Mouse (Mus musculus) layer of hippocampus, postnatal 36 days (tissue): ENCODE data around the gene Pla2g3. TPM values are rescaled to one million over a fixed set of nuclear protein-coding genes. Genes with fewer than 3 reads are reported as not detected.
A peak's percentile ranks its signal among the peaks of the same experiment; 100 is the strongest.

Source experiments
- DNase-seq, 2 experiments: peaks; one replicate each; pipeline ENCODE4 v3.0.0; 2022
- total RNA-seq, 2 experiments: library from RNA; stranded (reverse); gene quantifications; 2 replicates each; pipeline ENCODE4 v1.2.3; 2021

The Pla2g3 gene
- 1 to 10 TPM; 1.4 to 2.5 TPM for total RNA-seq

- DNase-seq, result no peak
Observed at GRCm38 (mm10) chr11:3487952-3488570, at the start of gene Pla2g3. Gene Pla2g3, plus strand, starts transcription at chr11:3488284.

- no peak for DNase-seq
Observed at GRCm38 (mm10) chr11:3441696-3442443, 46.2 kb upstream of the Pla2g3 start.

- DNase-seq, result no peak
Observed at GRCm38 (mm10) chr11:3442677-3443076, 45.4 kb upstream of the Pla2g3 start.

GRCm38 (mm10) chr11:3443091-3443490 is 45.0 kb upstream of the Pla2g3 start:
- no peak for DNase-seq

DNA sequence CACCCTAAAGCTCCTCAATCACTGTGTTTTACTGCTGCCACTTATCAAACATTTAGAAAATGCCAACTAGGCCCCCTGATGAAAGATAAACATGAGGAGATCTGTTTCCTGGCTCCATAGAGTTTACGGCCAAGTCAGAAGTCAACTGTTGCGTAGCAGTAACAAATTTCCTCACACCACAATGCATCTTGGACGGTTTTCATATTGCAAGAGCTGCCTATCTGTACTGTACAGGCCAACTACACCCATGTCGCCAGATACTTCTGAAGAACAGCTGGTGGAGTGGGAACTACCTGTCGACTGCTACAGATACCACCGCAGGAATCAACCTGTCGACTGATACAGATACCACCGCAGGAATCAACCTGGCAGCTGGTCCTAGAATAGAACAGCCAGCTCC is 43.2 kb upstream of the Pla2g3 start:
- DNase-seq, result no peak

- DNase-seq, result no peak
Observed at GRCm38 (mm10) chr11:3451701-3452163, 36.4 kb upstream of the Pla2g3 start.

DNA sequence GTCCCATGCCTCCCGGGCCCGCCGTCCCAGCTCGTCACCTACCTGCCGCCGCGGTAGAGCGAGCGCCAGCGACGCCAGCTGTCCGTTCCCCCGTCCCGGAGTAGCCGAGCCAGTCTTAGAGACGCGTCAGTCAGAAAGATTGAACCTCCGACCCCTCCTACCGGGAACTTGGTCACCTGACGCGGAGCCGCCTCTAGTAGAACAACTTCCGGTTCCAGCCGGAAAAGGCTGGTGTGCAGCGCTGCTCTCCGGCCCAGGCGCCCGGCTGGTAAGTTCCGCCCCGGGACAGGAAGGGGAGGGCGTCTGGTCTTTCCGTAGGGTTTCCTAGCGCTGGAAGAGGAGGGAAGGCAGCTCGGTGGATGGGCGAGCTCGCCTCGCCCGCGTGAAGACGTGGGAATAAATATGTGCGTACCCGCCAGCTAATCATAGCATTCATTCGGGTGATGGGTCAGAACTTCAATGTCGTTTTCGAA is 35.9 kb upstream of the Pla2g3 start, which contains the start of gene Rnf185:
Rnf185 (minus strand) TSS at position 197 of the 473 bp plus-strand sequence.
- peak; percentile 93 to 94 for DNase-seq

DNA sequence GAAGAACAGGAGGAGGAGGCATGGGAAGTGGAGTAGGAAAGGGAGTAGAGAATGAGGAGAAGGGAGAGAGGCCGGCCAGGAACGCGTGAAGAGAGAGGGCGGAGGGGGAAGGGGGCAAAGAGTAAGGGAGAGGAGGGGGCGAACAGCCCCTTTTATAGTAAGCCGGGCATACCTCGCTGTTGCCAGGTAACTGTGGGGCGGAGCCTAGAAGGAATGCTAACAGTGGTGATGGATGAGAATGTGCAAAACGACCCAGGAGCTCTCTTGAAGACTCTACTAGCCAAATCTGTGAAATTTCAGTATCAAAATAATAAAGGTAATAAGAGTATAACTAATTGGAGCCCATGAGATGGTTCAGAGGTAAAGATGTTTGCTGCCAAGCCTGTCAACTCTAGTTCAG is 35.3 kb upstream of the Pla2g3 start:
- DNase-seq, result no peak

GRCm38 (mm10) chr11:3453467-3453866 is 34.6 kb upstream of the Pla2g3 start:
- no peak for DNase-seq

GRCm38 (mm10) chr11:3454506-3454905 is 33.6 kb upstream of the Pla2g3 start:
- no peak for DNase-seq

- DNase-seq, result peak; percentile 65 to 67
Observed at GRCm38 (mm10) chr11:3456354-3456753, 31.7 kb upstream of the Pla2g3 start.

GRCm38 (mm10) chr11:3458428-3459104 is 29.5 kb upstream of the Pla2g3 start:
- no peak for DNase-seq

GRCm38 (mm10) chr11:3459105-3459468 is 29.0 kb upstream of the Pla2g3 start:
- DNase-seq, result no peak

- no peak for DNase-seq
Observed at GRCm38 (mm10) chr11:3462846-3463245, 25.2 kb upstream of the Pla2g3 start.

DNA sequence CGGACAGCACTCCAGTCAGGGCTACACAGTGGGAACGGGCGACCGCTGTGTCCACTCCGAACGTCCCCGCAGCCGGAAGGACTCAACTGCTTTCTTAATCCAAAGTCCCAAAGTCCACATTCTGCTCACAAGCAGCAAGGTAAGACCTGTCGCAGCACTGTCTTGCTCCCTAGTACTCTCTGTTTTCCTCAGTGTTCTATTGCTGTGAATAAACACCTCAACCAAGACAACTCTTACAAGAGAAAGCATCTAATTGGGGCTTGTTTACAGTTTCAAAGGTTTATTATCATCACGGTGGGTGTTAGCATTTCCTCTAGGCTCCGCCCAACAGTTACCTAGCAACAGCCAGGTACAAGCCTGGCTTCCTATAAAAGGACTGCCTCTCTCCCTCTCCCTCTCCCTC is 16.6 kb upstream of the Pla2g3 start:
- no peak for DNase-seq

GRCm38 (mm10) chr11:3472484-3472883 is 15.6 kb upstream of the Pla2g3 start:
- peak; percentile 74 to 87 for DNase-seq

- no peak for DNase-seq
Observed at GRCm38 (mm10) chr11:3474480-3475115, 13.5 kb upstream of the Pla2g3 start.

DNA sequence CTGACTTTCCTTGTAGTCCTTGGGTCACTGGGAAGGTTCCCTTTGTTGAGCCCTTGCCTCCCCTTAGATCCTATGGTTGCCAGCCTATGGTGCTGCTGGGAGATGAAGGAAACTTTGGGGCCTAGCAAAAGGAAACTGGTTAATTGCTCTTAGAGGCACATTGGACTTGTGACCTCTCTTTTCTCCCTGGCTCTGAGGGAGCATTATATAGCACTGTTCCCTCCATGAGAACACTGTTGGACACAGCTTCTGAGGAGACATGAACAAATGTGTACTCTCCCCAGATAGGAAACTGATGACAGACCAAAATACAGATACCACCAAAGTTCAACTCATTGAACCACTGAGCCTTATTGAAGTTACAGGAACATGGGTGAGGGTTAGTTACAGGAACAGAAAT is 12.6 kb upstream of the Pla2g3 start:
- DNase-seq, result no peak

- DNase-seq, result peak; percentile 77 to 78
Observed at GRCm38 (mm10) chr11:3483980-3484642, 4.0 kb upstream of the Pla2g3 start.

DNA sequence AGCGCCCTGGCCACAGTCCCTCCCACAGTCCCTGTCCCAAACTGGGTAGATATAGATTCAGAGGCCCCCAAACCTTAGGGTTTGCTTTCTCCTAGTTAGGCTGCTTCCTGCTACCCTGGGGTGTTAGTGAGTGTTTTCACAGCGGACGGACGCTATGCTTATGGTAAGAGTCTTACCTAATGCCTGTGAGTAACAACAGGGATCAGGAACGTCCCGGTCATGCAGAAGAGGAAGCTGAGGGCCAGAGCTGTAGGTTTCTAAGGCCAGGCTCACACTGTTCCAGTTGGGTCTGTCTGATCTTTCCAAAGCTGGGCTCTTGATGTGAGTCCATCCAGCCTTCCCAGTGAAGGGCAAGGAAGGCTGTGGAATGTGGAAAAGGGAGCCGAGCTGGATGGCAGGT is 1.7 kb upstream of the Pla2g3 start:
- DNase-seq, result no peak

GRCm38 (mm10) chr11:3489036-3489435 is 952 bp downstream of the Pla2g3 start:
- DNase-seq, result no peak

DNA sequence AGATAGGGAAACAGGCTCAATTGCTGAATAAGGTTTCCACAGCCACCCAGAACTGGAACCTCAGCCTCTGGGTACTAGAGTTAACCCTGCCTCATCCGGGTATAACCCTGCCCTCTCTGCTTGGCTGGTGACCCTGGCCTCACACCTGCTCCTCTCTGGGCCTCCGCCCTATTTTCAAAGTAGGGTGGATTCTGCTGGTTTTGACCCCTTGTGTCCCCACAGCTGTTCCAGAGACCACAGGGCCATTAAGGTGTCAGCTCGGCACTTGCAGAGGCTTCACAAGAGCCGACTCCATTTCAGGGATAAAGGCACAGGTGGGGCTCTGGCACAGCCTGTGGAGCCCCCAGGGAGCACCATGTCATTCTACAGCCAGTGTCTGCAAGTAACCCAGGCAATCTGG is 4.7 kb downstream of the Pla2g3 start:
- DNase-seq, result no peak
